Mouse (Mus musculus): ENCODE measurements around the gene Ager. TPM values are rescaled to one million over a fixed set of nuclear protein-coding genes. Genes with fewer than 3 reads are reported as not detected.
A peak's percentile ranks its signal among the peaks of the same experiment; 100 is the strongest.

The Ager gene
- polyA plus RNA-seq, 1 experiment from 2014 or later, result 3.2 TPM

DNA sequence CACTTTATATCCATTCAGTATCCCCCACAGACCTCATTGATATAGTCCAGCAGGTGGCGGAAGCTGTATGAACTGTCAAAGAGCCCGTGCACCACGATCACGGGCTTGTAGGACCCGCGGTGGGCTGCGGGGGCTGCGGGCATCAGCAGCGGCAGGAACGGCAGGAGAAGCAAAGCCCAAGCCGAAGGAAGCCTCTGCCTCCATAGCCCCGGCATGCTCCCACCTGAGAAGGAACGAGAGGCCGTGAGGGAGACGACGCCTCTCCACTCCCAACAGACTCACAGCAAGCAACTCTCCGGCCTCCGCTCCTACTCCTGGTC is 29.1 kb downstream of the Ager start:
- H3K9ac ChIP-seq (ENCODE audit: low read depth, low read length), result peak overlapping the region; percentile 85
- H3K4me3 ChIP-seq (ENCODE audit: low read depth, low read length), result peak overlapping the region; percentile 80
- H3K4me2 ChIP-seq, result peak overlapping the region; percentile 90
- peak overlapping the region; percentile 76; the same call in 1 of the 2 replicates for H3K27ac ChIP-seq (ENCODE audit: low read depth, low read length)
- H3K36me3 ChIP-seq (ENCODE audit: control insufficient read depth, insufficient read depth, low read length), result peaks cover 5% of the 10 kb centered on the region
- ATAC-seq (replicated peaks; ENCODE audit: insufficient number of reproducible peaks, low FRiP score, low TSS enrichment), result peak; percentile 17; the same call in 1 of the 2 replicates
- H3K4me1 ChIP-seq (ENCODE audit: control insufficient read depth, insufficient read depth, low read length), result peaks cover 29% of the 10 kb centered on the region
- WGBS (ENCODE audit: insufficient replicate concordance), result 0% methylated on average over 18 of the region's 18 CpGs
- peaks cover 29% of the 10 kb centered on the region for H3K27me3 ChIP-seq (ENCODE audit: control insufficient read depth, insufficient read depth, low read length)
- H3K9me3 ChIP-seq (replicated peaks; ENCODE audit: control insufficient read depth, low read length), result no peaks in the 10 kb centered on the region

DNA sequence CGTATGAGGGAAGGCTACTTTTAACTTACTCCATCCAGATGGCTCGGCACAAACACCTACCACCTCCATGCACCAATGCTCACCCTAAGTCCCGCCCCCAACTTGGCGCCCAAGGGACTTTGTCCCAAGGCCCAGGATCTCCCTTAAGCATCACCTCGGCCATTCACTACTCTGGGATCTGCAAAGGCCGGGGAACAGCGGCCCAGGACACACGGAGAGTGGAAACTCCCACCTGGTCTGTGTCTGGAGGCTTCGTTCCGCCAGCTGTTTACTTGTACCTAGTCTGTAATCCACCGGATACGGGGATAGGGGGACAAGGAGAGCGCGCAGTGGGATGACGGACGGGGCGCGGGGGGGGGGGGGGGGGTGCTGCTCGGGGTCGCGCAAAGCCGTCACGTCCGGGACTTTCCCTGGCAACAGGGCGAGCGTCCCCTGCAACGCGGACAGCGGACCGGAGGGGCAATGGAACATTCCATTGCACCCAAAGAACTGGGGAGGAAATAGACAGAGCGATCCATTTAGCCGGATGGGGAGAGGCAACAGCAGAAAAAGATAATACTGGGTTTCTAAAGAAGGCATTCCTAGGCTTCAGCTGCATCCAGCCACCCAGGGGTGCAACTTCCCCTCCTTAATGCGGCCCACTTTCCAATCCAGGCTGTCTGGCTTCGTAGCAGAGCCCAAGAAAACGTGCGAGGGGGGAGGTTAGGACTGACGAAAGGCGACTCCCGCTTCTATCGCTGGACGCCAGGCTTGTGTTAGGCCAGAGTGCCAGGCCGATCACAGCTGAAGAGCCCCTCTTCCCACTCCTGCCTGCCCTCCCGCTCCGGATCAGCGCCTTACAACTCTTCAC is 29.7 kb downstream of the Ager start:
- H3K9me3 ChIP-seq (replicated peaks; ENCODE audit: control insufficient read depth, low read length), result no peaks in the 10 kb centered on the region
- H3K4me2 ChIP-seq, result peak overlapping the region; percentile 90
- H3K9ac ChIP-seq (ENCODE audit: low read depth, low read length), result peak overlapping the region; percentile 85
- peaks cover 32% of the 10 kb centered on the region for H3K4me1 ChIP-seq (ENCODE audit: control insufficient read depth, insufficient read depth, low read length)
- peaks cover 35% of the 10 kb centered on the region for H3K27me3 ChIP-seq (ENCODE audit: control insufficient read depth, insufficient read depth, low read length)
- peak overlapping the region; percentile 93 for H3K27ac ChIP-seq (ENCODE audit: low read depth, low read length)
- H3K4me3 ChIP-seq (ENCODE audit: low read depth, low read length), result peak overlapping the region; percentile 80
- peaks cover 2% of the 10 kb centered on the region for H3K36me3 ChIP-seq (ENCODE audit: control insufficient read depth, insufficient read depth, low read length)
- under 1% methylated on average over 37 of the region's 45 CpGs for WGBS (ENCODE audit: insufficient replicate concordance)
- ATAC-seq (replicated peaks; ENCODE audit: insufficient number of reproducible peaks, low FRiP score, low TSS enrichment), result peak; percentile 69

DNA sequence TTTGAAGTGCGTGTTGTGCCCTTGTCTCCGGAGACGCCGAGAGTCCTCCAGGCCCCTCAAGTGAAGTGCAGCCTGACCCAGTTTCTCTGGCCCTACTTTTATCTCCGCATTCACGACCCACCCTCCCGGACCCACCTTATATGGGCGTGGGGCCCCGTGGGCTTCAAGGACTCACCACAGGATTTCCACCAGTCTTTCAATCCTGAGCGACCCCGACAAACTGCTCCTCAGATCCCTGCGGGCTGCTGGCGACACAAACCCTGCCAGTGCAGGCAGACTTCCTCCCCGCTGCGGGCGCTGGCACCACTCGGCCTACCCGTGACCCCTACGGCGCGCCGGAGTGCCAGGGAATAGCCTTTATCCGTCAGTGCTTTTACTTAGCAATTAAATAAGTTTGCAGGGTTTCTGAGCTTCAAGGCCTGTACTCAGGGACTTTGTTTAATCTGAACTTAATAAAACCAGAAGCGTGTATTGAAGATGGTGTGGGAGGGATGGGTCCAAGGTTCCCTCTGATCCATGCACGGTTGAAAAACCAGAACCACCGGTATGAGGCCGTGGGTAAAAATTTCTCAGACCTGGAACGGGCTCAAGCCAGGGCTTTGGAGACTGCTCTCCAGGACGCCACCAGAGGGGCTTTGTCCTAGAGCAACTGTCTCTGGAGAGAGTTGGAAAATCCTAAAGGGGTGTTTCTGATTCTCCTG is 30.4 kb downstream of the Ager start, which contains the start of gene Ppt2:
Gene Ppt2 (minus strand): TSS at position 568 of the 701 bp plus-strand sequence.
- Histone ChIP-seq H3K36me3 (ENCODE audit: control insufficient read depth, insufficient read depth, low read length) (no peaks in the 10 kb centered on the region), H3K4me2 (peak within 1 kb of the TSS; percentile 90), H3K9me3 (replicated peaks; ENCODE audit: control insufficient read depth, low read length) (no peaks in the 10 kb centered on the region), H3K9ac (ENCODE audit: low read depth, low read length) (peak within 1 kb of the TSS; percentile 85), H3K27me3 (ENCODE audit: control insufficient read depth, insufficient read depth, low read length) (peaks cover 42% of the 10 kb centered on the region), H3K27ac (ENCODE audit: low read depth, low read length) (peak within 1 kb of the TSS; percentile 93), H3K4me3 (ENCODE audit: low read depth, low read length) (peak within 1 kb of the TSS; percentile 80), H3K4me1 (ENCODE audit: control insufficient read depth, insufficient read depth, low read length) (peaks cover 32% of the 10 kb centered on the region)
- 4% methylated on average over 29 of the region's 29 CpGs for WGBS (ENCODE audit: insufficient replicate concordance)
- no peak; the same call in 1 of the 2 replicates for ATAC-seq (replicated peaks; ENCODE audit: insufficient number of reproducible peaks, low FRiP score, low TSS enrichment)

- Histone ChIP-seq H3K9ac (ENCODE audit: low read depth, low read length) (peak overlapping the region; percentile 85; the same call in 1 of the 2 replicates), H3K4me1 (ENCODE audit: control insufficient read depth, insufficient read depth, low read length) (peaks cover 32% of the 10 kb centered on the region), H3K36me3 (ENCODE audit: control insufficient read depth, insufficient read depth, low read length) (no peaks in the 10 kb centered on the region), H3K4me2 (peak overlapping the region; percentile 90), H3K4me3 (ENCODE audit: low read depth, low read length) (peak overlapping the region; percentile 80), H3K27me3 (ENCODE audit: control insufficient read depth, insufficient read depth, low read length) (peaks cover 46% of the 10 kb centered on the region), H3K27ac (ENCODE audit: low read depth, low read length) (no peak overlapping the region), H3K9me3 (replicated peaks; ENCODE audit: control insufficient read depth, low read length) (no peaks in the 10 kb centered on the region)
- no peak for ATAC-seq (replicated peaks; ENCODE audit: insufficient number of reproducible peaks, low FRiP score, low TSS enrichment)
- 23% methylated on average over 5 of the region's 5 CpGs for WGBS (ENCODE audit: insufficient replicate concordance)
Observed at GRCm38 (mm10) chr17:34628644-34628967, 30.9 kb downstream of the Ager start.

- peaks cover 32% of the 10 kb centered on the region for H3K4me1 ChIP-seq (ENCODE audit: control insufficient read depth, insufficient read depth, low read length)
- peak within 1 kb of the TSS; percentile 90 for H3K4me2 ChIP-seq
- H3K36me3 ChIP-seq (ENCODE audit: control insufficient read depth, insufficient read depth, low read length), result no peaks in the 10 kb centered on the region
- H3K9ac ChIP-seq (ENCODE audit: low read depth, low read length), result peak within 1 kb of the TSS; percentile 85
- peak within 1 kb of the TSS; percentile 80 for H3K4me3 ChIP-seq (ENCODE audit: low read depth, low read length)
- ATAC-seq (replicated peaks; ENCODE audit: insufficient number of reproducible peaks, low FRiP score, low TSS enrichment), result no peak
- H3K9me3 ChIP-seq (replicated peaks; ENCODE audit: control insufficient read depth, low read length), result no peaks in the 10 kb centered on the region
- H3K27ac ChIP-seq (ENCODE audit: low read depth, low read length), result peak within 1 kb of the TSS; percentile 93; the same call in 1 of the 2 replicates
- peaks cover 49% of the 10 kb centered on the region for H3K27me3 ChIP-seq (ENCODE audit: control insufficient read depth, insufficient read depth, low read length)
- WGBS (ENCODE audit: insufficient replicate concordance), result 2% methylated on average over 16 of the region's 16 CpGs
Observed at GRCm38 (mm10) chr17:34629221-34629751, 31.6 kb downstream of the Ager start, which contains the start of gene Prrt1. Gene Prrt1, plus strand, starts transcription at chr17:34629533.

- peaks cover 49% of the 10 kb centered on the region for H3K27me3 ChIP-seq (ENCODE audit: control insufficient read depth, insufficient read depth, low read length)
- WGBS (ENCODE audit: insufficient replicate concordance), result 10% methylated on average over 12 of the region's 12 CpGs
- H3K9me3 ChIP-seq (replicated peaks; ENCODE audit: control insufficient read depth, low read length), result no peaks in the 10 kb centered on the region
- no peaks in the 10 kb centered on the region for H3K36me3 ChIP-seq (ENCODE audit: control insufficient read depth, insufficient read depth, low read length)
- ATAC-seq (replicated peaks; ENCODE audit: insufficient number of reproducible peaks, low FRiP score, low TSS enrichment), result no peak
- no peak overlapping the region for H3K9ac ChIP-seq (ENCODE audit: low read depth, low read length)
- H3K27ac ChIP-seq (ENCODE audit: low read depth, low read length), result no peak overlapping the region
- H3K4me1 ChIP-seq (ENCODE audit: control insufficient read depth, insufficient read depth, low read length), result peaks cover 32% of the 10 kb centered on the region
- no peak overlapping the region for H3K4me2 ChIP-seq
- H3K4me3 ChIP-seq (ENCODE audit: low read depth, low read length), result peak overlapping the region; percentile 30; the same call in 1 of the 2 replicates
Observed at GRCm38 (mm10) chr17:34629796-34630603, 32.3 kb downstream of the Ager start.

GRCm38 (mm10) chr17:34630761-34631301 is 33.2 kb downstream of the Ager start:
- no peak overlapping the region for H3K27ac ChIP-seq (ENCODE audit: low read depth, low read length)
- WGBS (ENCODE audit: insufficient replicate concordance), result 2% methylated on average over 44 of the region's 48 CpGs
- H3K36me3 ChIP-seq (ENCODE audit: control insufficient read depth, insufficient read depth, low read length), result no peaks in the 10 kb centered on the region
- H3K4me1 ChIP-seq (ENCODE audit: control insufficient read depth, insufficient read depth, low read length), result peaks cover 32% of the 10 kb centered on the region
- peaks cover 51% of the 10 kb centered on the region for H3K27me3 ChIP-seq (ENCODE audit: control insufficient read depth, insufficient read depth, low read length)
- peak overlapping the region; percentile 55 for H3K4me2 ChIP-seq
- no peak for ATAC-seq (replicated peaks; ENCODE audit: insufficient number of reproducible peaks, low FRiP score, low TSS enrichment)
- H3K9me3 ChIP-seq (replicated peaks; ENCODE audit: control insufficient read depth, low read length), result no peaks in the 10 kb centered on the region
- peak overlapping the region; percentile 30 for H3K4me3 ChIP-seq (ENCODE audit: low read depth, low read length)
- no peak overlapping the region for H3K9ac ChIP-seq (ENCODE audit: low read depth, low read length)

DNA sequence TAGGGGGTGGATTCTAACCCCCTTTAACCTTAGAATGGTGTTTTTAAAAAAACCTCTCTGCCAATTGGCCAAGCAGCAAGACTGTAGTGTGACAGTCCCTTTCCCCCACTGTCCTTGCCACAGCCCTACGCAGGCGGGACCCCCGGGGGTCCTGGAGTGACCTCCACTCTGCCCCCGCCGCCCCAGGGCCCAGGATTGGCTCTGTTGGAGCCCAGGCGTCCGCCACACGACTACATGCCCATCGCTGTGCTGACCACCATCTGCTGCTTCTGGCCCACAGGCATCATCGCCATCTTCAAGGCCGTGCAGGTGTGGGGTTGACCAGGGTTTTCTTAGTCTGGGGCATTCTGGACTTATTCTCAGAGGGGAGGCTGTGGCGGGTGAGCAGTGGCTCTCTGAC is 34.0 kb downstream of the Ager start:
- no peak overlapping the region for H3K27ac ChIP-seq (ENCODE audit: low read depth, low read length)

More for the DNA sequence above, 34.0 kb downstream of the Ager start:
- Histone ChIP-seq H3K9me3 (replicated peaks; ENCODE audit: control insufficient read depth, low read length) (no peaks in the 10 kb centered on the region), H3K36me3 (ENCODE audit: control insufficient read depth, insufficient read depth, low read length) (no peaks in the 10 kb centered on the region), H3K4me3 (ENCODE audit: low read depth, low read length) (peak overlapping the region; percentile 30), H3K27me3 (ENCODE audit: control insufficient read depth, insufficient read depth, low read length) (peaks cover 51% of the 10 kb centered on the region), H3K9ac (ENCODE audit: low read depth, low read length) (no peak overlapping the region), H3K4me2 (peak overlapping the region; percentile 60), H3K4me1 (ENCODE audit: control insufficient read depth, insufficient read depth, low read length) (peaks cover 25% of the 10 kb centered on the region)
- no peak for ATAC-seq (replicated peaks; ENCODE audit: insufficient number of reproducible peaks, low FRiP score, low TSS enrichment)
- WGBS (ENCODE audit: insufficient replicate concordance), result 6% methylated on average over 12 of the region's 12 CpGs

All from heart, embryonic 11.5 days (tissue).